Mouse (Mus musculus): ENCODE data around the gene Olfr868. TPM values are rescaled to one million over a fixed set of nuclear protein-coding genes. Genes with fewer than 3 reads are reported as not detected.

The Olfr868 gene
- polyA plus RNA-seq (2015; fragmentation: Nextera tagmentation; extraction: Ambion mirVana), result not detected in 2 replicates

- no peaks in the 10 kb centered on the region for H3K36me3 ChIP-seq
- no peaks in the 10 kb centered on the region for H3K27me3 ChIP-seq
- no peak within 1 kb of the TSS for H3K4me2 ChIP-seq
- H3K4me3 ChIP-seq, result no peak within 1 kb of the TSS
- no peaks in the 10 kb centered on the region for H3K4me1 ChIP-seq (replicated peaks)
- 30% methylated on average over 2 of the region's 2 CpGs for WGBS
- no peak within 1 kb of the TSS for H3K27ac ChIP-seq
- H3K9me3 ChIP-seq (replicated peaks), result no peaks in the 10 kb centered on the region
- no peak within 1 kb of the TSS for H3K9ac ChIP-seq
- ATAC-seq (replicated peaks; ENCODE audit: insufficient number of reproducible peaks, insufficient read depth, low FRiP score, low read depth), result no peak
Observed at GRCm38 (mm10) chr9:20098326-20098725, at the start of gene Olfr868. Gene Olfr868 (plus strand): TSS chr9:20098626.

GRCm38 (mm10) chr9:20057462-20057861 is 41.0 kb upstream of the Olfr868 start, which contains the start of gene Olfr867:
Gene Olfr867 (minus strand): TSS chr9:20057562.
- WGBS, result 59% methylated on average over 1 of the region's 1 CpGs
- Histone ChIP-seq H3K9ac (no peak within 1 kb of the TSS), H3K4me3 (no peak within 1 kb of the TSS), H3K4me1 (replicated peaks) (no peaks in the 10 kb centered on the region), H3K9me3 (replicated peaks) (no peaks in the 10 kb centered on the region), H3K27ac (no peak within 1 kb of the TSS), H3K4me2 (no peak within 1 kb of the TSS), H3K36me3 (no peaks in the 10 kb centered on the region), H3K27me3 (no peaks in the 10 kb centered on the region)
- ATAC-seq (replicated peaks; ENCODE audit: insufficient number of reproducible peaks, insufficient read depth, low FRiP score, low read depth), result no peak

GRCm38 (mm10) chr9:20070236-20070635 is 28.2 kb upstream of the Olfr868 start:
- no peak overlapping the region for H3K27ac ChIP-seq
- no peaks in the 10 kb centered on the region for H3K36me3 ChIP-seq
- H3K4me1 ChIP-seq (replicated peaks), result no peaks in the 10 kb centered on the region
- H3K9ac ChIP-seq, result no peak overlapping the region
- H3K4me3 ChIP-seq, result no peak overlapping the region
- no peaks in the 10 kb centered on the region; the same call in 1 of the 2 replicates for H3K9me3 ChIP-seq (replicated peaks)
- ATAC-seq (replicated peaks; ENCODE audit: insufficient number of reproducible peaks, insufficient read depth, low FRiP score, low read depth), result no peak
- WGBS, result 65% methylated on average over 3 of the region's 3 CpGs
- H3K27me3 ChIP-seq, result no peaks in the 10 kb centered on the region
- no peak overlapping the region for H3K4me2 ChIP-seq

- Histone ChIP-seq H3K27me3 (no peaks in the 10 kb centered on the region), H3K4me1 (replicated peaks) (no peaks in the 10 kb centered on the region), H3K4me2 (no peak overlapping the region), H3K4me3 (no peak overlapping the region), H3K36me3 (no peaks in the 10 kb centered on the region), H3K27ac (no peak overlapping the region), H3K9ac (no peak overlapping the region), H3K9me3 (replicated peaks) (no peaks in the 10 kb centered on the region; the same call in 1 of the 2 replicates)
- 69% methylated on average over 1 of the region's 1 CpGs for WGBS
- ATAC-seq (replicated peaks; ENCODE audit: insufficient number of reproducible peaks, insufficient read depth, low FRiP score, low read depth), result no peak
Observed at GRCm38 (mm10) chr9:20071291-20071690, 27.1 kb upstream of the Olfr868 start.

- no peak overlapping the region for H3K4me2 ChIP-seq
- no peaks in the 10 kb centered on the region for H3K4me1 ChIP-seq (replicated peaks)
- H3K9me3 ChIP-seq (replicated peaks), result no peaks in the 10 kb centered on the region; the same call in 1 of the 2 replicates
- 44% methylated on average over 7 of the region's 7 CpGs for WGBS
- H3K4me3 ChIP-seq, result no peak overlapping the region
- ATAC-seq (replicated peaks; ENCODE audit: insufficient number of reproducible peaks, insufficient read depth, low FRiP score, low read depth), result no peak; the same call in 1 of the 2 replicates
- H3K27me3 ChIP-seq, result no peaks in the 10 kb centered on the region
- no peak overlapping the region for H3K9ac ChIP-seq
- H3K36me3 ChIP-seq, result no peaks in the 10 kb centered on the region
- no peak overlapping the region for H3K27ac ChIP-seq
Observed at GRCm38 (mm10) chr9:20073523-20074177, 24.8 kb upstream of the Olfr868 start.

- Histone ChIP-seq H3K4me1 (replicated peaks) (no peaks in the 10 kb centered on the region), H3K4me2 (no peak within 1 kb of the TSS), H3K4me3 (no peak within 1 kb of the TSS), H3K9ac (no peak within 1 kb of the TSS), H3K27ac (no peak within 1 kb of the TSS), H3K36me3 (no peaks in the 10 kb centered on the region), H3K27me3 (no peaks in the 10 kb centered on the region), H3K9me3 (replicated peaks) (no peaks in the 10 kb centered on the region)
- 72% methylated on average over 2 of the region's 2 CpGs for WGBS
- ATAC-seq (replicated peaks; ENCODE audit: insufficient number of reproducible peaks, insufficient read depth, low FRiP score, low read depth), result no peak
Observed at GRCm38 (mm10) chr9:20128709-20129108, 30.3 kb downstream of the Olfr868 start, which contains the start of gene Olfr869. Gene Olfr869 (plus strand): TSS chr9:20129009.

GRCm38 (mm10) chr9:20149706-20150105 is 51.3 kb downstream of the Olfr868 start:
- no peak for ATAC-seq (replicated peaks; ENCODE audit: insufficient number of reproducible peaks, insufficient read depth, low FRiP score, low read depth)
- WGBS, result 68% methylated on average over 3 of the region's 3 CpGs

More at GRCm38 (mm10) chr9:20149706-20150105, 51.3 kb downstream of the Olfr868 start:
- Histone ChIP-seq H3K4me3 (no peak overlapping the region), H3K4me2 (no peak overlapping the region), H3K27ac (no peak overlapping the region), H3K9ac (no peak overlapping the region), H3K4me1 (replicated peaks) (no peaks in the 10 kb centered on the region), H3K36me3 (no peaks in the 10 kb centered on the region), H3K27me3 (no peaks in the 10 kb centered on the region), H3K9me3 (replicated peaks) (no peaks in the 10 kb centered on the region)

Other genes starting within 250 kb of the Olfr868 start
- not detected in 2 replicates for gene Olfr860, start 248.9 kb upstream of the Olfr868 start, polyA plus RNA-seq (2015; fragmentation: Nextera tagmentation; extraction: Ambion mirVana)
- not detected in 2 replicates for gene Olfr862, start 210.6 kb upstream of the Olfr868 start, polyA plus RNA-seq (2015; fragmentation: Nextera tagmentation; extraction: Ambion mirVana)
- 0.10 and 0.19 TPM in 2 replicates for gene Olfr77, start 181.8 kb upstream of the Olfr868 start, polyA plus RNA-seq (2015; fragmentation: Nextera tagmentation; extraction: Ambion mirVana)
- gene Olfr866, start 70.6 kb upstream of the Olfr868 start, polyA plus RNA-seq (2015; fragmentation: Nextera tagmentation; extraction: Ambion mirVana), result not detected in 2 replicates
- not detected in 2 replicates for gene Olfr867, start 41.1 kb upstream of the Olfr868 start, polyA plus RNA-seq (2015; fragmentation: Nextera tagmentation; extraction: Ambion mirVana)
- gene Olfr869, start 30.4 kb downstream of the Olfr868 start, polyA plus RNA-seq (2015; fragmentation: Nextera tagmentation; extraction: Ambion mirVana), result not detected in 2 replicates
- not detected in 2 replicates for gene Olfr870, start 75.4 kb downstream of the Olfr868 start, polyA plus RNA-seq (2015; fragmentation: Nextera tagmentation; extraction: Ambion mirVana)
- gene Olfr871, start 113.6 kb downstream of the Olfr868 start, polyA plus RNA-seq (2015; fragmentation: Nextera tagmentation; extraction: Ambion mirVana), result not detected in 2 replicates
- not detected in 2 replicates for gene Olfr872, start 138.5 kb downstream of the Olfr868 start, polyA plus RNA-seq (2015; fragmentation: Nextera tagmentation; extraction: Ambion mirVana)
- gene Olfr39, start 183.7 kb downstream of the Olfr868 start, polyA plus RNA-seq (2015; fragmentation: Nextera tagmentation; extraction: Ambion mirVana), result not detected in 2 replicates
- gene Olfr873, start 199.9 kb downstream of the Olfr868 start, polyA plus RNA-seq (2015; fragmentation: Nextera tagmentation; extraction: Ambion mirVana), result not detected in 2 replicates
- 0.08 TPM in 1 of 2 replicates, not detected in the other for gene Olfr18, start 237.5 kb downstream of the Olfr868 start, polyA plus RNA-seq (2015; fragmentation: Nextera tagmentation; extraction: Ambion mirVana)

Measured in heart, embryonic 15.5 days (tissue).